Mouse (Mus musculus): Measurements from ENCODE around the gene Ess2. TPM values are rescaled to one million over a fixed set of nuclear protein-coding genes. Genes with fewer than 3 reads are reported as not detected.
A peak's percentile ranks its signal among the peaks of the same experiment; 100 is the strongest.

The Ess2 gene
- polyA plus RNA-seq, 1 experiment, result 39.7 TPM

DNA sequence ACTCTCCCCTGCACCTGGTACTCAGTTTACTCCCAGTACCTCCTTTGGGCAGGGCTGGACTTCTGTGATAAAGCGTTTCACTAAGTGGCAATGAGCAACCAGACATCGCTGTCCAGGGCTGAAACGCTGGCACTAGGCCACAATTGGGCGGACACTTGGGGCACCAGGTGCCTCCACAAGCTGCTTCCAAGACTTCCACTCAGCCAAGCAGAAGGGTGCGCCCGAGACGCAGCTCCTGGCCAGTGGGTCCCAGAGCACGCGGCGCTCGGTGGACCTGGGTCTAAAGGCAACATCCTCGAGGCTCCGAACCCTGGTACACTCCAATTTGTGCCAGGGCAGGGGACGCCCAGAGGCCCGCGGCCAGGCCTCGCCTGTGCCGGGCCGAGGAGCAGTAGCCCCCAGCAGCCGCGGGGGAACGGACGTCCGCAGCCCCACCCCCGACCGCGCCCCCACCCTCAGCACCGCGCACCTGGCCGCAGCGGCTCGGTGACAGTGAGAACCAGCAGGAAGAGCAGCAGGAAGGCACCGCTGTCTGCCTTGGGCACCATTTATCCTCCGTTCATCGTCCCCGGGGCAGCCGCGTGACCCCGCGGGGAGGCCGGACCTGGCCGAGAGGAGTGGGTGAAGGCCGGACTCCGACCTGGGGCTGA, 20.1 kb downstream of the Ess2 start:
- TF ChIP-seq POLR2A (IDR thresholded peaks at IDR 0.05; ENCODE audit: extremely low read depth, insufficient read depth, low read length) (no peak), CTCF (IDR thresholded peaks at IDR 0.05; ENCODE audit: extremely low read depth, insufficient read depth, low read length) (no peak)
- H3K27ac ChIP-seq (ENCODE audit: insufficient read depth, low read length), result peak overlapping the region; percentile 92
- peaks cover 9% of the 10 kb centered on the region for H3K4me1 ChIP-seq (ENCODE audit: control insufficient read depth, insufficient read depth, low read length)
- H3K4me3 ChIP-seq (ENCODE audit: insufficient read depth, low read length), result peak overlapping the region; percentile 81

DNA sequence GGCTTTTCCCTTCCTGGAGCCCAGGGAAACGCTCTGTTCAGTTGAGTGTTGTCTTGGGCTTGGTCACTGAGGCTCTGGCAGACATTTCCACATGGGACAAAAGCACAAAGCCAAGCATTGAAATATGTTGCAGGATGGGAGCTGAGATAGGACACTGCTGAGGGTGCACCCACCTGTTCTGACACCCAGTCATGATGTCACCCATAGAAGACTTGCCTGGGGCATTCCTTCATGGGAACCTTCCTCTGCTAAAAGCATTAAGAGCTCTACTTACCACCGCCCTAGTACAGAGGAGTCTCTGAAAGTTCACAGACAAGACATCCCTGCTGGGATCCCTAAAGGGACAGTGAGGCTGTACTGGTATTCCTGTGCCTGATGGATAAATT, 20.8 kb downstream of the Ess2 start:
- TF ChIP-seq POLR2A (IDR thresholded peaks at IDR 0.05; ENCODE audit: extremely low read depth, insufficient read depth, low read length) (no peak), CTCF (IDR thresholded peaks at IDR 0.05; ENCODE audit: extremely low read depth, insufficient read depth, low read length) (no peak)
- peak overlapping the region; percentile 81 for H3K4me3 ChIP-seq (ENCODE audit: insufficient read depth, low read length)
- H3K4me1 ChIP-seq (ENCODE audit: control insufficient read depth, insufficient read depth, low read length), result peaks cover 9% of the 10 kb centered on the region
- no peak overlapping the region for H3K27ac ChIP-seq (ENCODE audit: insufficient read depth, low read length)

DNA sequence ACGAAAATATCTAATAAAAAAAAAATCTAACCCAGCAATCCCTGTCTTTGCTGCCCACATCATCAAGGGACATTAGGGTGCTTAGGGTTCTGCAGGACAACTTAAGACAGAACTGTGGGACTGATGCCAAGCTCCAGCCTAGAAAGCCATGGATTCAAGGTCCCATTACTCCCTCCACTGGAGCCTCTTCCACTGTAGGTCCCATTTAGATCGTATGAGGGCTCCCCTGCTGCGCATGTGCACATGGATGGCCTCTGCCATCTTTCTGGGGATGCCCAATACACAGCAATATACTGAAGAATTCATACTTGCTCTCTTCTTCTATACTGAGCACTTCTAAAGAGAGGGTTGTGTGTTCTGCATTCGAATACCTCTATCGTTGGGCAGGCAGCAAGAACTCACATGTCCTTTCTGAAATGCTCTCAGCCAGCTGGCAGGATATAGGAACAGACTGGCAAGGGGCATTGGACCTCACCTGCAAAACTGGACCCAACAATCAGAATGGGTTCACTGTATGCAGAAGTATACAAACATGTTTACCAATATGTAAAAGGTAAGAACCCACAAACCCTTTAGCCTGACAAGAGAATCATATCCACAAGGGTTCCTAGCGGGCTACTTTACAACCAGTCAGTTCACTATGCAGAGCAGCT, 21.3 kb downstream of the Ess2 start:
- H3K27ac ChIP-seq (ENCODE audit: insufficient read depth, low read length), result no peak overlapping the region
- peak overlapping the region; percentile 81; the same call in 1 of the 2 replicates for H3K4me3 ChIP-seq (ENCODE audit: insufficient read depth, low read length)
- no peak for TF ChIP-seq POLR2A (IDR thresholded peaks at IDR 0.05; ENCODE audit: extremely low read depth, insufficient read depth, low read length)
- no peak for TF ChIP-seq CTCF (IDR thresholded peaks at IDR 0.05; ENCODE audit: extremely low read depth, insufficient read depth, low read length)
- peaks cover 9% of the 10 kb centered on the region for H3K4me1 ChIP-seq (ENCODE audit: control insufficient read depth, insufficient read depth, low read length)

DNA sequence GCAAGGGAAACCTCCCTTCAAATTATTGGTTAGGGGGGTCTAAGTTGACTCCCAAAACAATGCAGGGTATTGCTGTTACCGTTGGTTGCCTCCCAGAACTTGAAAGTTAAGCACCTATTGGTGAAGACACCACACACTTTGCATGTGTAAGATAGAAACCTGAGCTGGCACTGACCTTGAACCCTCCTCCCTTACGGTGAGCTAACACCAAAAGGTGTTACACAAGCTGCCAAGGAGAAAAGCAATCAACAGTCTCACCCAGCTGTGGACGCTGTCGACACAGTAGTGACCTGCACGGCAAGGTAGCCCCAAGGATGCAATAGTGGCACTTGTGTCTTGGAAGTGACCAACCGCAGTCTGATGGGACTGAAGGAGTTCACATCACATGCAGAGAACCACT, 27.0 kb downstream of the Ess2 start:
- H3K4me1 ChIP-seq (ENCODE audit: control insufficient read depth, insufficient read depth, low read length), result peaks cover 8% of the 10 kb centered on the region
- TF ChIP-seq CTCF (IDR thresholded peaks at IDR 0.05; ENCODE audit: extremely low read depth, insufficient read depth, low read length) (no peak), POLR2A (IDR thresholded peaks at IDR 0.05; ENCODE audit: extremely low read depth, insufficient read depth, low read length) (no peak)
- no peak overlapping the region for H3K4me3 ChIP-seq (ENCODE audit: insufficient read depth, low read length)
- H3K27ac ChIP-seq (ENCODE audit: insufficient read depth, low read length), result no peak overlapping the region

DNA sequence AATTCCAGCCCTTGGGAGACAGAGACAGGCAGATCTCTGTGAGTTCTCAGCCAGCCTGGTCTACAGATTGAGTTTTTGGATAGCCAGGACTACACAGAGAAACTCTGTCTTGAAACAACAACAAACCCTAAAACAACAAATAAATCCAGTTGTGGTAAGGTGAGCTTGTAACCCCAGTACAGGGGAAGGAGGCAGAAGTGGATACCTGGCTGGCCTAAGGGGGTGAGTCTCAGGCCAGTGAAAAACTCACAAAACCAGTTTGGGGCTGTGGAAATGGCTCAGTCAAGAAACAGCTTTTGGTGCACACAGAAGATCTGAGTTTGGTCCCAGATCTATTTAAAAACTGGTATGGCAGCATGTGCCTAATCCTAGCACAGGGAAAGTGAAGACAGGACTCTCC, 29.0 kb downstream of the Ess2 start:
- TF ChIP-seq POLR2A (IDR thresholded peaks at IDR 0.05; ENCODE audit: extremely low read depth, insufficient read depth, low read length) (no peak), CTCF (IDR thresholded peaks at IDR 0.05; ENCODE audit: extremely low read depth, insufficient read depth, low read length) (no peak)
- no peak overlapping the region for H3K4me3 ChIP-seq (ENCODE audit: insufficient read depth, low read length)
- H3K4me1 ChIP-seq (ENCODE audit: control insufficient read depth, insufficient read depth, low read length), result peaks cover 9% of the 10 kb centered on the region
- H3K27ac ChIP-seq (ENCODE audit: insufficient read depth, low read length), result no peak overlapping the region

DNA sequence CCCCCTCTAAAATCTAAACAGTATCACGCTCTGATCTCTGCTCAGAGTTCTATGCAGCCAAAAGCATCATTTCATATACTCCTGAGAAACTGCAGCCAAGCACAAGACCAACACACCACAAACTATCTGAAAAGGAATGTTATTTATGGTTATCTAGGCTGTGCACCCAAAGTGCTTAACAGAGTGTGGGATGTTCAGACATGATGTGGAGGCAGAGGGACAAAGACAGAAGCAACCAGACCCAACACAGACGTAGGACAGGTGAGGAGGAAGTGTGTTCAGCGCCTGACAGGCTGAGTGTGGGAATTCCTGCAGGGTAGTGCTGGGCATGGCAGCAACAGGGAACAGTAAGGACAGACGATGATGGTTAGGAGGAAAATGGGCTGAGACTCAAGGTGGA, 31.6 kb downstream of the Ess2 start:
- Histone ChIP-seq H3K4me1 (ENCODE audit: control insufficient read depth, insufficient read depth, low read length) (peaks cover 9% of the 10 kb centered on the region), H3K27ac (ENCODE audit: insufficient read depth, low read length) (no peak overlapping the region), H3K4me3 (ENCODE audit: insufficient read depth, low read length) (no peak overlapping the region)
- TF ChIP-seq POLR2A (IDR thresholded peaks at IDR 0.05; ENCODE audit: extremely low read depth, insufficient read depth, low read length) (no peak), CTCF (IDR thresholded peaks at IDR 0.05; ENCODE audit: extremely low read depth, insufficient read depth, low read length) (no peak)

DNA sequence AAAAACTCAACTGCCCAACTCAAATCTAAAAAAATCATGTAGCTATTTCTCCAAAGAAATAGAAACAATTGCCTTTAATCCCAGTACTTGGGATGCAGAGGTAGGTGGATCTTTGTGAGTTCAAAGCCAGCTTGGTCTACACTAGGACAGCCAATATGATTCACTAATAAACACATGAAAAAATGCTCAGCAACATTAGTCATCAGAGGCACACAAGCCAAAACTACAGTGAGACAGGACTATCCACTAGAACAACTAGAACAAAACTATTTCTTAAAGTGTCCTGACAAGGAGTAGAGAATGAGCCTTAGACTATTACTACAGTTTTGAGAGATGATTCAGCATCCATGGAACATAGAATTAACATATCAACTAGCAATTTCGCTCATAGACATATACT, 35.1 kb downstream of the Ess2 start:
- Histone ChIP-seq H3K27ac (ENCODE audit: insufficient read depth, low read length) (no peak overlapping the region), H3K4me1 (ENCODE audit: control insufficient read depth, insufficient read depth, low read length) (peaks cover 6% of the 10 kb centered on the region), H3K4me3 (ENCODE audit: insufficient read depth, low read length) (no peak overlapping the region)
- no peak for TF ChIP-seq CTCF (IDR thresholded peaks at IDR 0.05; ENCODE audit: extremely low read depth, insufficient read depth, low read length)
- no peak for TF ChIP-seq POLR2A (IDR thresholded peaks at IDR 0.05; ENCODE audit: extremely low read depth, insufficient read depth, low read length)

DNA sequence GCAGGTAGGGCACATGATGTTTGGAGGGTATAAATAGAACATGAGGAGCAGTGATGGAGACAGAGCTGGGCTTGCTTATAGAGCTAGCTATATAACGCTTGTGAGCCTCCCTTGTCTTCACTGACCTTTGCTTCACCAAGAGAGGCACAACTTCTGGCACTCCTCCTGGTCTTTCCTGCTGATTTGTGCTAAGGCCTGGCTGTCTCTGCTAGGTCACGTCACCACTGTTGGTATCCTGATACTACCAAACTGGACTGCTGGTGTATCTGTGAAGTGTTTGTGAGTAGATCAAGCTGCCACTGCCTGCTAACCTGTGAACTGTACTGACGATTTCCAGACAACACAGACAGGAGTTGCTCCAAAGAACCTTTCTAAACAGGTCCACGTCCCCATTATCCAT, 36.0 kb downstream of the Ess2 start:
- no peak for TF ChIP-seq POLR2A (IDR thresholded peaks at IDR 0.05; ENCODE audit: extremely low read depth, insufficient read depth, low read length)
- no peak for TF ChIP-seq CTCF (IDR thresholded peaks at IDR 0.05; ENCODE audit: extremely low read depth, insufficient read depth, low read length)
- H3K27ac ChIP-seq (ENCODE audit: insufficient read depth, low read length), result no peak overlapping the region
- no peak overlapping the region for H3K4me3 ChIP-seq (ENCODE audit: insufficient read depth, low read length)
- peaks cover 6% of the 10 kb centered on the region for H3K4me1 ChIP-seq (ENCODE audit: control insufficient read depth, insufficient read depth, low read length)

DNA sequence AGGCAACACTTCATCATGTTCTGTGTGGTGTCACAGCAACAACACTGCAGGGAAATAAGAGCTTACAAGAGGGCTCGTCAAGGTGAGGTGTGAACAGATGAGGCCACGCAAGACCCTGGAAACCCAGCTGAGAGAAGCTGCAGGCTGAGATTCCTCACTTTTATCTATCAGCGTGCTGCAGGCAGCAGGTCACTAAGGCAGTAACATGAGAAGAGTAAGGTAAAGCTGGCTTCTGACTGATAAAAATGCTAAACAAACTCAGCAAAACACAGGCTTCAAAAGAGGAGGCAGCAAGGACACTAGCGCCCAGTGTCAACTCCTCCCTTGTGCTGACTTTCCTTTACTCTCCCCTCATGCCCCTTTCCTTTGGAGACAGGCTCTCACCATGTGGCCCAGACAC, 38.2 kb downstream of the Ess2 start:
- H3K4me3 ChIP-seq (ENCODE audit: insufficient read depth, low read length), result no peak overlapping the region
- TF ChIP-seq POLR2A (IDR thresholded peaks at IDR 0.05; ENCODE audit: extremely low read depth, insufficient read depth, low read length), result no peak
- no peak for TF ChIP-seq CTCF (IDR thresholded peaks at IDR 0.05; ENCODE audit: extremely low read depth, insufficient read depth, low read length)
- 0 out of 2 replicates have a peak, but pooled peaks cover 2% of the 10 kb centered on the region for H3K4me1 ChIP-seq (ENCODE audit: control insufficient read depth, insufficient read depth, low read length)
- no peak overlapping the region for H3K27ac ChIP-seq (ENCODE audit: insufficient read depth, low read length)

DNA sequence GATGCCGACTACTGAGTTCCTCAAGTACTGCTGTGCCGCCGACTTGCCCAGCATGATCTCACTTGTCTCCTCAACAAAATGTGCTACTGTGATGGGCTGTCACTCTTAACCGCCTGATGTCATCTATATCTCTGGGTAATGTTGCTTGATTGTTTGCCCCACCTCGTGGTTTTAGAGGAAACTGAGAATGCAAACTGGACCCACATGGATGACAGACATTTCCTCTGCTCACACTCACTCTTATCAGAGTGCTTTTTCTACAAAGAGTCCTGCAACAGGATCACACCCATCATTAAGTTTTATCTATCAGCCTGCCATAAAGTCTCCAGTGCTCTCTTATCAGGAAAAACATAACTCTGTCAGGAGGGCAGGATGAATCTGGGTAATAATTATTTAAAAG, 39.9 kb downstream of the Ess2 start:
- Histone ChIP-seq H3K4me3 (ENCODE audit: insufficient read depth, low read length) (no peak overlapping the region), H3K27ac (ENCODE audit: insufficient read depth, low read length) (no peak overlapping the region), H3K4me1 (ENCODE audit: control insufficient read depth, insufficient read depth, low read length) (0 out of 2 replicates have a peak, but pooled peaks cover 2% of the 10 kb centered on the region)
- TF ChIP-seq CTCF (IDR thresholded peaks at IDR 0.05; ENCODE audit: extremely low read depth, insufficient read depth, low read length) (no peak), POLR2A (IDR thresholded peaks at IDR 0.05; ENCODE audit: extremely low read depth, insufficient read depth, low read length) (no peak)

Data from cortical plate, adult 2 months (tissue).